Mouse (Mus musculus): ENCODE measurements at regions not wholly inside any gene's neighbourhood (a gene's known extent, or its start where the extent isn't known, plus 50 kb on each side); places are given as distances from the start of the nearest gene placed in this dataset.

- Histone ChIP-seq H3K36me3 (ENCODE audit: control insufficient read depth, insufficient read depth, low read length) (no peaks in the 10 kb centered on the region), H3K9me3 (ENCODE audit: control insufficient read depth, low read length) (0 out of 2 replicates have a peak, but pooled peaks cover 4% of the 10 kb centered on the region), H3K4me1 (ENCODE audit: control insufficient read depth, insufficient read depth, low read length) (peaks cover 11% of the 10 kb centered on the region; the same call in 1 of the 2 replicates), H3K27me3 (replicated peaks; ENCODE audit: control insufficient read depth, insufficient read depth, low read length) (no peaks in the 10 kb centered on the region), H3K4me2 (ENCODE audit: low read depth, low read length) (no peak overlapping the region), H3K27ac (replicated peaks; ENCODE audit: low read depth, low read length) (no peak overlapping the region), H3K4me3 (ENCODE audit: low read depth, low read length) (no peak overlapping the region), H3K9ac (ENCODE audit: low read depth, low read length) (no peak overlapping the region)
- 49% methylated on average over 20 of the region's 20 CpGs for WGBS
- no peak for DNase-seq (ENCODE audit: low spot score)
- peak; percentile 57; the same call in 1 of the 2 replicates for ATAC-seq (ENCODE audit: low read depth)
Observed at GRCm38 (mm10) chr2:168424277-168425099, 143.0 kb upstream of the Kcng1 start.

GRCm38 (mm10) chr2:168423551-168423950 is 142.0 kb upstream of the Kcng1 start:
- H3K4me1 ChIP-seq (ENCODE audit: control insufficient read depth, insufficient read depth, low read length) = peaks cover 11% of the 10 kb centered on the region; the same call in 1 of the 2 replicates

GRCm38 (mm10) chr2:168415140-168415539 is 133.6 kb upstream of the Kcng1 start:
- H3K27ac ChIP-seq (replicated peaks; ENCODE audit: low read depth, low read length) = no peak overlapping the region
- 37% methylated on average over 12 of the region's 17 CpGs for WGBS
- H3K9me3 ChIP-seq (ENCODE audit: control insufficient read depth, low read length) = no peaks in the 10 kb centered on the region
- H3K4me1 ChIP-seq (ENCODE audit: control insufficient read depth, insufficient read depth, low read length) = no peaks in the 10 kb centered on the region
- ATAC-seq (ENCODE audit: low read depth) = no peak
- H3K9ac ChIP-seq (ENCODE audit: low read depth, low read length) = no peak overlapping the region
- H3K36me3 ChIP-seq (ENCODE audit: control insufficient read depth, insufficient read depth, low read length) = no peaks in the 10 kb centered on the region
- no peaks in the 10 kb centered on the region for H3K27me3 ChIP-seq (replicated peaks; ENCODE audit: control insufficient read depth, insufficient read depth, low read length)
- DNase-seq (ENCODE audit: low spot score) = no peak
- no peak overlapping the region for H3K4me3 ChIP-seq (ENCODE audit: low read depth, low read length)
- H3K4me2 ChIP-seq (ENCODE audit: low read depth, low read length) = no peak overlapping the region

More at GRCm38 (mm10) chr2:168423551-168423950, 142.0 kb upstream of the Kcng1 start:
- H3K27me3 ChIP-seq (replicated peaks; ENCODE audit: control insufficient read depth, insufficient read depth, low read length) = no peaks in the 10 kb centered on the region
- DNase-seq (ENCODE audit: low spot score) = no peak
- 50% methylated on average over 6 of the region's 6 CpGs for WGBS
- no peak for ATAC-seq (ENCODE audit: low read depth)
- H3K9ac ChIP-seq (ENCODE audit: low read depth, low read length) = no peak overlapping the region
- H3K36me3 ChIP-seq (ENCODE audit: control insufficient read depth, insufficient read depth, low read length) = no peaks in the 10 kb centered on the region
- no peak overlapping the region for H3K4me3 ChIP-seq (ENCODE audit: low read depth, low read length)
- no peak overlapping the region for H3K27ac ChIP-seq (replicated peaks; ENCODE audit: low read depth, low read length)
- H3K9me3 ChIP-seq (ENCODE audit: control insufficient read depth, low read length) = no peaks in the 10 kb centered on the region
- no peak overlapping the region for H3K4me2 ChIP-seq (ENCODE audit: low read depth, low read length)

GRCm38 (mm10) chr2:168414110-168414872 is 132.8 kb upstream of the Kcng1 start:
- H3K27me3 ChIP-seq (replicated peaks; ENCODE audit: control insufficient read depth, insufficient read depth, low read length) = no peaks in the 10 kb centered on the region
- no peak overlapping the region for H3K4me2 ChIP-seq (ENCODE audit: low read depth, low read length)
- DNase-seq (ENCODE audit: low spot score) (no peak), ATAC-seq (ENCODE audit: low read depth) (no peak)
- no peaks in the 10 kb centered on the region for H3K9me3 ChIP-seq (ENCODE audit: control insufficient read depth, low read length)
- H3K9ac ChIP-seq (ENCODE audit: low read depth, low read length) = no peak overlapping the region
- H3K36me3 ChIP-seq (ENCODE audit: control insufficient read depth, insufficient read depth, low read length) = no peaks in the 10 kb centered on the region
- H3K4me3 ChIP-seq (ENCODE audit: low read depth, low read length) = no peak overlapping the region
- 78% methylated on average over 18 of the region's 18 CpGs for WGBS
- H3K4me1 ChIP-seq (ENCODE audit: control insufficient read depth, insufficient read depth, low read length) = no peaks in the 10 kb centered on the region
- H3K27ac ChIP-seq (replicated peaks; ENCODE audit: low read depth, low read length) = no peak overlapping the region

GRCm38 (mm10) chr2:168412853-168413252 is 131.3 kb upstream of the Kcng1 start:
- H3K4me1 ChIP-seq (ENCODE audit: control insufficient read depth, insufficient read depth, low read length) = no peaks in the 10 kb centered on the region
- no peak overlapping the region for H3K9ac ChIP-seq (ENCODE audit: low read depth, low read length)
- H3K4me2 ChIP-seq (ENCODE audit: low read depth, low read length) = no peak overlapping the region
- H3K27ac ChIP-seq (replicated peaks; ENCODE audit: low read depth, low read length) = no peak overlapping the region
- DNase-seq (ENCODE audit: low spot score) (no peak), ATAC-seq (ENCODE audit: low read depth) (no peak)
- H3K4me3 ChIP-seq (ENCODE audit: low read depth, low read length) = no peak overlapping the region
- H3K27me3 ChIP-seq (replicated peaks; ENCODE audit: control insufficient read depth, insufficient read depth, low read length) = no peaks in the 10 kb centered on the region
- H3K36me3 ChIP-seq (ENCODE audit: control insufficient read depth, insufficient read depth, low read length) = no peaks in the 10 kb centered on the region
- WGBS = 47% methylated on average over 6 of the region's 6 CpGs
- H3K9me3 ChIP-seq (ENCODE audit: control insufficient read depth, low read length) = no peaks in the 10 kb centered on the region

GRCm38 (mm10) chr2:168402782-168403513 is 121.4 kb upstream of the Kcng1 start:
- Histone ChIP-seq H3K9ac (ENCODE audit: low read depth, low read length) (no peak overlapping the region), H3K9me3 (ENCODE audit: control insufficient read depth, low read length) (no peaks in the 10 kb centered on the region), H3K4me1 (ENCODE audit: control insufficient read depth, insufficient read depth, low read length) (no peaks in the 10 kb centered on the region), H3K27ac (replicated peaks; ENCODE audit: low read depth, low read length) (no peak overlapping the region), H3K4me3 (ENCODE audit: low read depth, low read length) (no peak overlapping the region), H3K27me3 (replicated peaks; ENCODE audit: control insufficient read depth, insufficient read depth, low read length) (no peaks in the 10 kb centered on the region), H3K36me3 (ENCODE audit: control insufficient read depth, insufficient read depth, low read length) (no peaks in the 10 kb centered on the region), H3K4me2 (ENCODE audit: low read depth, low read length) (no peak overlapping the region)
- ATAC-seq (ENCODE audit: low read depth) = peak; percentile 60; the same call in 1 of the 2 replicates
- WGBS = 52% methylated on average over 16 of the region's 16 CpGs
- DNase-seq (ENCODE audit: low spot score) = peak; percentile 63

GRCm38 (mm10) chr2:168399088-168399709 is 117.7 kb upstream of the Kcng1 start:
- H3K36me3 ChIP-seq (ENCODE audit: control insufficient read depth, insufficient read depth, low read length) = no peaks in the 10 kb centered on the region
- H3K4me3 ChIP-seq (ENCODE audit: low read depth, low read length) = no peak overlapping the region
- H3K9ac ChIP-seq (ENCODE audit: low read depth, low read length) = no peak overlapping the region
- 64% methylated on average over 14 of the region's 14 CpGs for WGBS
- no peak overlapping the region for H3K27ac ChIP-seq (replicated peaks; ENCODE audit: low read depth, low read length)
- no peak for DNase-seq (ENCODE audit: low spot score)
- no peaks in the 10 kb centered on the region for H3K27me3 ChIP-seq (replicated peaks; ENCODE audit: control insufficient read depth, insufficient read depth, low read length)
- no peaks in the 10 kb centered on the region for H3K4me1 ChIP-seq (ENCODE audit: control insufficient read depth, insufficient read depth, low read length)
- no peak for ATAC-seq (ENCODE audit: low read depth)
- H3K4me2 ChIP-seq (ENCODE audit: low read depth, low read length) = no peak overlapping the region
- no peaks in the 10 kb centered on the region for H3K9me3 ChIP-seq (ENCODE audit: control insufficient read depth, low read length)

GRCm38 (mm10) chr2:168396316-168396715 is 114.8 kb upstream of the Kcng1 start:
- H3K9ac ChIP-seq (ENCODE audit: low read depth, low read length) = no peak overlapping the region
- H3K4me2 ChIP-seq (ENCODE audit: low read depth, low read length) = no peak overlapping the region
- H3K4me3 ChIP-seq (ENCODE audit: low read depth, low read length) = no peak overlapping the region
- ATAC-seq (ENCODE audit: low read depth) (no peak), DNase-seq (ENCODE audit: low spot score) (no peak)
- 50% methylated on average over 3 of the region's 3 CpGs for WGBS
- H3K4me1 ChIP-seq (ENCODE audit: control insufficient read depth, insufficient read depth, low read length) = no peaks in the 10 kb centered on the region
- H3K27me3 ChIP-seq (replicated peaks; ENCODE audit: control insufficient read depth, insufficient read depth, low read length) = no peaks in the 10 kb centered on the region
- H3K36me3 ChIP-seq (ENCODE audit: control insufficient read depth, insufficient read depth, low read length) = no peaks in the 10 kb centered on the region
- H3K9me3 ChIP-seq (ENCODE audit: control insufficient read depth, low read length) = no peaks in the 10 kb centered on the region
- H3K27ac ChIP-seq (replicated peaks; ENCODE audit: low read depth, low read length) = no peak overlapping the region

All from embryonic facial prominence, embryonic 14.5 days (tissue).